Mouse (Mus musculus): ENCODE measurements around the gene Wdtc1. TPM values are rescaled to one million over a fixed set of nuclear protein-coding genes. Genes with fewer than 3 reads are reported as not detected.

The Wdtc1 gene
- total RNA-seq, 1 experiment, result 91.8 TPM

DNA sequence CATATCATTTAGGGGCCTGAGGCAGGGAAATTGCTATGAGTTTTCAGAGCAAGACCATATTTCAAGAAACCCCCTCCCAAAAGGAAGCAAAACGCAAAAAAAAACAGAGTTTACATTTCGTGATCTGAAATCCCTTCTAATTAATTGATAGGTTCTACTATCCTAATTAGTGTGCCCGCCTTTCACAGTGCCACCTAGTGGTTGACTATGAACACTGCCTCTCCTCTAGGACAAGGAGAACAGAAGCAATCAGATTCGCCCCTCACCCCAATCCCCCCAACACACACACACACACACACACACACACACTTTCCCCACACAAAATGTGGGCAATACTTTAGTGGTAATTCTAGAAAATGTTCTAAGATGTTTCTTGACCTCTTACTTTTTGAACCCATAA, 9.2 kb downstream of the Wdtc1 start:
- no peak for DNase-seq (ENCODE audit: low read depth, low spot score)
- Histone ChIP-seq H3K4me1 (ENCODE audit: control insufficient read depth in 2 of 2, insufficient read depth in 2 of 2, low read length in 2 of 2, poor library complexity in 1 of 2) (peaks cover 3 to 12% of the 10 kb centered on the region in 2 experiments; a peak in 3 of 4 replicates), H3K4me3 (ENCODE audit: insufficient read depth in 1 of 2, low read depth in 1 of 2, low read length in 2 of 2, poor library complexity in 1 of 2, severe bottlenecking in 1 of 2) (no peak overlapping the region), H3K9me3 (ENCODE audit: control insufficient read depth, insufficient read depth, low read depth, low read length) (no peaks in the 10 kb centered on the region), H3K36me3 (ENCODE audit: control insufficient read depth, insufficient read depth, low read length, poor library complexity, severe bottlenecking) (no peaks in the 10 kb centered on the region), H3K9ac (ENCODE audit: insufficient read depth, low read depth, low read length, poor library complexity, severe bottlenecking) (no peak overlapping the region), H3K27ac (ENCODE audit: insufficient read depth, low read depth, low read length, poor library complexity, severe bottlenecking) (no peak overlapping the region)
- TF ChIP-seq ZC3H11A (IDR thresholded peaks at IDR 0.05; ENCODE audit: borderline replicate concordance, low read depth, low read length), result no peak
- no peak for TF ChIP-seq ZNF384 (IDR thresholded peaks at IDR 0.05; ENCODE audit: low read depth, low read length)
- no peak for TF ChIP-seq MAFK (IDR thresholded peaks at IDR 0.05; ENCODE audit: insufficient read depth, low read depth, low read length)
- TF ChIP-seq HCFC1 (IDR thresholded peaks at IDR 0.05; ENCODE audit: borderline replicate concordance, insufficient read depth, low read length), result no peak
- TF ChIP-seq CHD2 (IDR thresholded peaks at IDR 0.05; ENCODE audit: low read depth, low read length), result no peak
- in situ Hi-C loops (cut with MboI; ENCODE audit: low sequenced_read_pairs in 2 of 2, unreplicated experiment in 2 of 2), result no loop called here

DNA sequence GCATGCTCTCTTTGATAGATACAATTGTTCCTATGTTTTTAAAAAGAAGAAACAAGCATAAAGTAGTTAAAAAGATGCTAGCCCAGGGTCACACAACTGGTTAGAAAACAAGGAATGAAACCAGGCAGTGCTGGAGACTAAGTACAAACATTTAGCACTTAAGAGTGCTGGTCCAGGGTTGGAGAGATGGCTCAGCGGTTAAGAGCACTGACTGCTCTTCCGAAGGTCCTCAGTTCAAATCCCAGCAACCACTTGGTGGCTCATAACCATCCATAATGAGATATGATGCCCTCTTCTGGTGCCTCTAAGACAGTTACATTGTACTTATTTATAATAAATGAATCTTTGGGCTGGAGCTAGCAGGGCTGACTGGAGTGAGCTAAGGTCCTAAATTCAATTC, 13.1 kb downstream of the Wdtc1 start:
- H3K9me3 ChIP-seq (ENCODE audit: control insufficient read depth, insufficient read depth, low read depth, low read length), result no peaks in the 10 kb centered on the region
- DNase-seq (ENCODE audit: low read depth, low spot score), result no peak
- no peaks in the 10 kb centered on the region for H3K36me3 ChIP-seq (ENCODE audit: control insufficient read depth, insufficient read depth, low read length, poor library complexity, severe bottlenecking)
- no peak overlapping the region for H3K27ac ChIP-seq (ENCODE audit: insufficient read depth, low read depth, low read length, poor library complexity, severe bottlenecking)
- in situ Hi-C loops (cut with MboI; ENCODE audit: low sequenced_read_pairs in 2 of 2, unreplicated experiment in 2 of 2), result no loop called here
- TF ChIP-seq MAFK (IDR thresholded peaks at IDR 0.05; ENCODE audit: insufficient read depth, low read depth, low read length), result no peak
- TF ChIP-seq ZNF384 (IDR thresholded peaks at IDR 0.05; ENCODE audit: low read depth, low read length), result no peak
- no peak for TF ChIP-seq HCFC1 (IDR thresholded peaks at IDR 0.05; ENCODE audit: borderline replicate concordance, insufficient read depth, low read length)
- TF ChIP-seq ZC3H11A (IDR thresholded peaks at IDR 0.05; ENCODE audit: borderline replicate concordance, low read depth, low read length), result no peak
- TF ChIP-seq CHD2 (IDR thresholded peaks at IDR 0.05; ENCODE audit: low read depth, low read length), result no peak
- H3K4me1 ChIP-seq (ENCODE audit: control insufficient read depth in 2 of 2, insufficient read depth in 2 of 2, low read length in 2 of 2, poor library complexity in 1 of 2), result peaks cover 3 to 5% of the 10 kb centered on the region in 2 experiments; a peak in 1 of 4 replicates
- no peak overlapping the region for H3K9ac ChIP-seq (ENCODE audit: insufficient read depth, low read depth, low read length, poor library complexity, severe bottlenecking)
- no peak overlapping the region for H3K4me3 ChIP-seq (ENCODE audit: insufficient read depth in 1 of 2, low read depth in 1 of 2, low read length in 2 of 2, poor library complexity in 1 of 2, severe bottlenecking in 1 of 2)

DNA sequence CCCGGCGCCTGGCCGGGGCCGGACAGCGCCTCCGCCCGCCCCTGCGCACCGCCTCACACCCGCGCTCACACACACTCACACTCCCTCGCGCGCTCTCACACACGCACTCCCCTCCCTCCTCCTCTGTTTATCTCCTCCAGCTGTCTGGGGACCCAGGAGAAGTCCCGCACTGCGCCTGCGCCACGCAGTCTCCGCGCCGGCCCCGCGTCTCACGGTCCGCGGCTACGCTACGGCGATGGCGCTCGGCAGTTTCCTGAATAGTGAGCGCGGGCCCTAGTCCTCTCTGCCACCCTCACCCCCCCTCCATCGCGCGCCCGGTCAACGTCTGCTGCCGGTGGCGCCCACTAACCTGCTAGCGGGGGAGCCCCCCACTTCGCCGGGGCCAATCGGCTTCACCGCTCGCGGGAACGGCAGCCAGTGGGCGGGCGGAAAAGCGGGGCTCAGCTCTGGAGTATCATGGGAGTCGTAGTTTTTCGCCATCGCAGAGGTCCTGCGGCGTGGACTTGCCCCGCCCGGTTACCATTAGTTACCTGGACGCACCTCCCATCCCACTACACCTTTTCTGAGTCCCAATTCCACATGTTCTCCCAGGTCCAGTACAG, 14.0 kb downstream of the Wdtc1 start:
- no peaks in the 10 kb centered on the region for H3K36me3 ChIP-seq (ENCODE audit: control insufficient read depth, insufficient read depth, low read length, poor library complexity, severe bottlenecking)

DNA sequence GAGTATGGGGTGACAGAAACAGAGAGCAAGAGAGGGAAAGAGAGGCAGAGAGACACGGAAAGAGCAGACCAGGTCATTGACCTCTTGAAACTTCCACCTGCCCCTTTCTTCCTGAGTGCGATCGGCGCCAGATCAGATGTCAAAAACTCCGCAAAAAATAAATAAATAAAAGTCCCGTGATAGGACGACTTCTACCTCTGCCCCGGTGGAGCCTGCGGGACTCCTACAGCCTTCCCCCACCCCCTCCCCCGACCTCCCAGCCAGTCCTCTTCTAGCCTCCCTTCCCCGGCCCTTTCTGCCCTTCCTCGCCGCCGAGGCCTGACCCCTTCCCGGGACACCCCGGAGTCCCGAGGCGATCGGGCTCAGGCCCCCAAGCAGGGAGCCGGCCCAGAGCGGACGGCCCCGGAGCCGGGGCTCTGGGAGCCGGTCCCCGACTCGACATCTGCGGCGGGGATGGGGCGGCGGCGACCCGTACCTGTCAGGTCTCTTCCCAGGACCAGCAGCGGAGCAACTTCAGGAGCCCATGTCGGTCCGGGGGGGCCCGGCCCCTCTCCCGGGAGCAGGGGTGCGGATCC, 14.7 kb downstream of the Wdtc1 start:
- Histone ChIP-seq H3K9ac (ENCODE audit: insufficient read depth, low read depth, low read length, poor library complexity, severe bottlenecking) (peak overlapping the region; percentile 73), H3K27ac (ENCODE audit: insufficient read depth, low read depth, low read length, poor library complexity, severe bottlenecking) (no peak overlapping the region), H3K4me1 (ENCODE audit: control insufficient read depth in 2 of 2, insufficient read depth in 2 of 2, low read length in 2 of 2, poor library complexity in 1 of 2) (peaks cover 2 to 3% of the 10 kb centered on the region in 2 experiments; a peak in 1 of 4 replicates), H3K9me3 (ENCODE audit: control insufficient read depth, insufficient read depth, low read depth, low read length) (no peaks in the 10 kb centered on the region), H3K4me3 (ENCODE audit: insufficient read depth in 1 of 2, low read depth in 1 of 2, low read length in 2 of 2, poor library complexity in 1 of 2, severe bottlenecking in 1 of 2) (peak overlapping the region; percentile 68 to 88), H3K36me3 (ENCODE audit: control insufficient read depth, insufficient read depth, low read length, poor library complexity, severe bottlenecking) (no peaks in the 10 kb centered on the region)
- in situ Hi-C loops (cut with MboI; ENCODE audit: low sequenced_read_pairs in 2 of 2, unreplicated experiment in 2 of 2), result no loop called here
- DNase-seq (ENCODE audit: low read depth, low spot score), result no peak
- TF ChIP-seq MAFK (IDR thresholded peaks at IDR 0.05; ENCODE audit: insufficient read depth, low read depth, low read length), result no peak
- TF ChIP-seq ZNF384 (IDR thresholded peaks at IDR 0.05; ENCODE audit: low read depth, low read length), result no peak
- no peak for TF ChIP-seq CHD2 (IDR thresholded peaks at IDR 0.05; ENCODE audit: low read depth, low read length)
- TF ChIP-seq ZC3H11A (IDR thresholded peaks at IDR 0.05; ENCODE audit: borderline replicate concordance, low read depth, low read length), result no peak
- TF ChIP-seq HCFC1 (IDR thresholded peaks at IDR 0.05; ENCODE audit: borderline replicate concordance, insufficient read depth, low read length), result no peak

More for the DNA sequence above, 14.0 kb downstream of the Wdtc1 start:
- peak overlapping the region; percentile 68 to 88 for H3K4me3 ChIP-seq (ENCODE audit: insufficient read depth in 1 of 2, low read depth in 1 of 2, low read length in 2 of 2, poor library complexity in 1 of 2, severe bottlenecking in 1 of 2)
- no peaks in the 10 kb centered on the region for H3K9me3 ChIP-seq (ENCODE audit: control insufficient read depth, insufficient read depth, low read depth, low read length)
- H3K9ac ChIP-seq (ENCODE audit: insufficient read depth, low read depth, low read length, poor library complexity, severe bottlenecking), result peak overlapping the region; percentile 73
- H3K4me1 ChIP-seq (ENCODE audit: control insufficient read depth in 2 of 2, insufficient read depth in 2 of 2, low read length in 2 of 2, poor library complexity in 1 of 2), result peaks cover 3 to 5% of the 10 kb centered on the region in 2 experiments; a peak in 1 of 4 replicates
- peak; percentile 78 for DNase-seq (ENCODE audit: low read depth, low spot score)
- TF ChIP-seq MAFK (IDR thresholded peaks at IDR 0.05; ENCODE audit: insufficient read depth, low read depth, low read length) (no peak), CHD2 (IDR thresholded peaks at IDR 0.05; ENCODE audit: low read depth, low read length) (no peak), ZC3H11A (IDR thresholded peaks at IDR 0.05; ENCODE audit: borderline replicate concordance, low read depth, low read length) (no peak), ZNF384 (IDR thresholded peaks at IDR 0.05; ENCODE audit: low read depth, low read length) (no peak), HCFC1 (IDR thresholded peaks at IDR 0.05; ENCODE audit: borderline replicate concordance, insufficient read depth, low read length) (peak; percentile 91)
- no peak overlapping the region for H3K27ac ChIP-seq (ENCODE audit: insufficient read depth, low read depth, low read length, poor library complexity, severe bottlenecking)
- in situ Hi-C loops (cut with MboI; ENCODE audit: low sequenced_read_pairs in 2 of 2, unreplicated experiment in 2 of 2), result no loop called here
